Mouse (Mus musculus) hindbrain, embryonic 10.5 days (tissue): ENCODE data around the gene Cpa4. TPM values are rescaled to one million over a fixed set of nuclear protein-coding genes. Genes with fewer than 3 reads are reported as not detected.

Experiments
- DNase-seq: peaks from one replicate; pipeline ENCODE4 v3.0.0-alpha.2; 2017; ENCODE audit warnings: low spot score
- H3K27ac ChIP-seq: fragments of 300-500 bp; sonication (generic); 2 replicates; pipeline ENCODE4 v1.5.1; 2016; ENCODE audit warnings: mild to moderate bottlenecking, moderate library complexity
- H3K27me3 ChIP-seq: fragments of 300-500 bp; sonication (generic); 2 replicates; pipeline ENCODE4 v1.6.1; 2016; ENCODE audit warnings: mild to moderate bottlenecking; ENCODE audit not compliant: poor library complexity, insufficient read depth, severe bottlenecking
- H3K36me3 ChIP-seq: fragments of 300-500 bp; sonication (generic); 2 replicates; pipeline ENCODE4 v1.6.1; 2016; ENCODE audit warnings: mild to moderate bottlenecking, moderate library complexity
- H3K4me1 ChIP-seq: fragments of 300-500 bp; sonication (generic); replicated peaks from 2 replicates; pipeline ENCODE4 v1.6.1; 2016; ENCODE audit warnings: mild to moderate bottlenecking
- H3K4me3 ChIP-seq: fragments of 300-500 bp; sonication (generic); 2 replicates; pipeline ENCODE4 v1.5.1; 2016; ENCODE audit warnings: mild to moderate bottlenecking, moderate library complexity
- H3K9me3 ChIP-seq: fragments of 300-500 bp; sonication (generic); 2 replicates; pipeline ENCODE4 v1.6.1; 2016; ENCODE audit warnings: mild to moderate bottlenecking, moderate library complexity
- WGBS: fragments of 180-500 bp; shearing (Covaris S2); methylation state at CpG from one replicate; pipeline ENCODE4 v1.1.7; 2016; 5-methylcytosine and 5-hydroxymethylcytosine counted together
- polyA plus RNA-seq: library from polyadenylated mRNA; unstranded; fragments of >200 nt; fragmentation: Nextera tagmentation; extraction: Ambion mirVana; gene quantifications from 2 replicates; pipeline ENCODE4 v1.2.1, GENCODE M21; 2016

Gene Cpa4
- polyA plus RNA-seq, 1 experiment from 2014 or later = 2.5 TPM

DNA sequence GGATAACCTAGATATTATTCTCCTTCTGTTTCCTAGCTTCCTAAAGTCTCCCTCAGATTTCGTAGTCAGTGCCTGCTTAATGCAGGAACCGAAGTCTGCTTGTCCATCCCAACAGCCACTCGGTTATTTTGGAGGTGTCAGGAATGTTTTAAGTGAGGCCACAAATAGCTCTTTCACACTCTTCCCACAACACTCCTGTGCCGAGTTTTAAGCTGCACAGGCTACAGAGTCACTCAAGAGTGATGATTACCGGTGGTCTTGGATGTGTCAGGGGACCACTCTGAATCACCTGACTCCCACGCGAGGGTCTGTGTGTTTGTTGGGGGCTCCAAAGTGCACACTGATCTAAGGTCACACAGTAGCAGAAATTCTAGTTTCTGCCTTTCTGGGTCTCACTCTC lies 22.5 kb upstream of the Cpa4 start:
- Histone ChIP-seq H3K27me3 (no peaks in the 10 kb centered on the region), H3K4me1 (peaks cover 88% of the 10 kb centered on the region), H3K9me3 (no peaks in the 10 kb centered on the region), H3K27ac (peak overlapping the region; percentile 95), H3K36me3 (no peaks in the 10 kb centered on the region), H3K4me3 (no peak overlapping the region)
- 85% methylated on average over 7 of the region's 7 CpGs for WGBS
- no peak for DNase-seq

DNA sequence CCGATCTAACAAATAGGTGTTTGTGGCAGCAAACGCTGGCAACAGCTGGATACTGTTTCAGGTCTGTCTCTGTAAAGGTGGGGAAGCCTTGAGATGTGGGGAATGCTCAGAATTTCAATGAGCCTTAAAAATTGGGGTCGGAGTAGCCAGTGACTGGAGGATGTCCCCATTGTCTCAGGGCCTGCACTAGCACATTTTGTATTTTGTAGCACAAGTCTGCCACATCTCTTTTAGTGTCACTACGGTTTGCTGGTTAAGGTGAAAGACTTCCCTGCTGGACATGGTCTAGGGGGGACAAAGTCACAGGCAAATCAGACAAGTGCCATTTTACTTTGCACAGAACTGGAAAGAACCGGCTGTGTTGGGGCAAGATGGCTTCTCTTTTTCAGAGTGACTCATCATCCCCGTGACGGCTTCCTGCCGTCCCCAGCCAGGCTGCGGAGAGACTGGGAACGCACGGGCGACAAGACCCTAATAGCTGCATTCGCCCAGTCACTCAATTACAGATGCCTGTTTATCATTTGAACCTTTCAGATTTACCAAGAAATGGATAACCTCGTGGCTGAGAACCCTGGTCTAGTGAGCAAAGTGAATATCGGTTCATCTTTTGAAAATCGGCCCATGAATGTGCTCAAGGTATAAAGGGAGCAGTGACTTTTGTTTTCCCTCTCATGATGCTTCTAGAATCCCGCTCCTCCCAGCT lies 21.4 kb upstream of the Cpa4 start:
- peak overlapping the region; percentile 39 for H3K4me3 ChIP-seq
- no peaks in the 10 kb centered on the region for H3K36me3 ChIP-seq
- peak; percentile 77 for DNase-seq
- H3K27me3 ChIP-seq = no peaks in the 10 kb centered on the region
- H3K4me1 ChIP-seq = peaks cover 93% of the 10 kb centered on the region
- H3K9me3 ChIP-seq = no peaks in the 10 kb centered on the region
- WGBS = 9% methylated on average over 17 of the region's 17 CpGs
- H3K27ac ChIP-seq = peak overlapping the region; percentile 95

DNA sequence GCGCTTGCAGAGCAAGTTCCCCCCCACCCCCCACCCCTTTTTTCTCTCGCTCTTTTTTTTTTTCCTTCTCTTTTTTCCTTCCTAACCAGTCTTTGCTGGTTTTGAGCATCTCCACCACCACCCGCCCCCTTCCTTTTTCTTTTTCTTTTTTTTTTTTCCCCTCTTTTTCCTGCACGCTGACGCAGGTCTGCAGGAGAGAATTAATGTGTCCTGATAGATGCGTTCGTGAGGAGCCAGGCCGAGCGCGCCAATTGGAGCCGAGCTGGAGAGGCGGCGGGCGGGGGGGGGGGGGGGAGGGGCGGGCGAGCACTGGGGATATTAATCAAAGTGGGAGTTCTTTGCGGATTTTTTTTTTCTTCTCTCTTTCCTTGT lies 20.9 kb upstream of the Cpa4 start:
- H3K27ac ChIP-seq = peak overlapping the region; percentile 95
- H3K27me3 ChIP-seq = no peaks in the 10 kb centered on the region
- H3K9me3 ChIP-seq = no peaks in the 10 kb centered on the region
- peaks cover 93% of the 10 kb centered on the region for H3K4me1 ChIP-seq
- WGBS = 0% methylated on average over 17 of the region's 17 CpGs
- peak overlapping the region; percentile 39 for H3K4me3 ChIP-seq
- no peaks in the 10 kb centered on the region for H3K36me3 ChIP-seq
- peak; percentile 74 for DNase-seq

DNA sequence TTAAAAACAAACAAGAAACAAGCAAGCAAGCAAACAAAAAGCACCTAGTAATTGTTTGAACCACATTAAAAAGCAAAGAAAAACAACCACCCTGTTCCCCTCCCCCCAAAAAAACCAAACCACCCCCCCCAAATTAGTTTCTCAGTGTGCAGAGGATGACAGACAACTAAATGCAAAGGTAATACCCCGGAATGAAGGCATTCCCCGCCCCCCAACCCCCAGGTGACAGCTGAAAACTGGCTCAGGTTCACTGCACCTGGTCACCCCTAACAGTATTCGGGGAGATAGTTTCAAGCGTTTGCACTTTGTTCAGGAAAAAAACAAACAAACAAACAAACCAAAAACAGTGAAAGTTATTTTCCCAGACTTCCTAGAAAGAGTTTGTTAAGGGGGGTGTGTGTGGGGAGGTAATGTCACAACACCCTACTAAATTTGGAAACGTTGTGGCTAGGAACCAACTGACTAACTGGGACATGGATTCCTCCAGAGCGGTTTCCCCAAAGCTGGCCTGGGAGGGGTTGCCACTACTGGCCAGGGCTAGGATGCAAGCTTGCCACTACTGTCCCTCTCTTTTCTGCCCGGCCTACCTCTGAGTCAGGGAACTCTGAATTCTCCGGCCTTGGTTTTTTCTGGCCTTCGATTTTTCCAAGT lies 20.4 kb upstream of the Cpa4 start:
- DNase-seq = no peak
- peak overlapping the region; percentile 95 for H3K27ac ChIP-seq
- WGBS = 18% methylated on average over 9 of the region's 9 CpGs
- H3K27me3 ChIP-seq = no peaks in the 10 kb centered on the region
- H3K36me3 ChIP-seq = no peaks in the 10 kb centered on the region
- no peaks in the 10 kb centered on the region for H3K9me3 ChIP-seq
- H3K4me1 ChIP-seq = peaks cover 93% of the 10 kb centered on the region
- H3K4me3 ChIP-seq = peak overlapping the region; percentile 39; the same call in 1 of the 2 replicates

DNA sequence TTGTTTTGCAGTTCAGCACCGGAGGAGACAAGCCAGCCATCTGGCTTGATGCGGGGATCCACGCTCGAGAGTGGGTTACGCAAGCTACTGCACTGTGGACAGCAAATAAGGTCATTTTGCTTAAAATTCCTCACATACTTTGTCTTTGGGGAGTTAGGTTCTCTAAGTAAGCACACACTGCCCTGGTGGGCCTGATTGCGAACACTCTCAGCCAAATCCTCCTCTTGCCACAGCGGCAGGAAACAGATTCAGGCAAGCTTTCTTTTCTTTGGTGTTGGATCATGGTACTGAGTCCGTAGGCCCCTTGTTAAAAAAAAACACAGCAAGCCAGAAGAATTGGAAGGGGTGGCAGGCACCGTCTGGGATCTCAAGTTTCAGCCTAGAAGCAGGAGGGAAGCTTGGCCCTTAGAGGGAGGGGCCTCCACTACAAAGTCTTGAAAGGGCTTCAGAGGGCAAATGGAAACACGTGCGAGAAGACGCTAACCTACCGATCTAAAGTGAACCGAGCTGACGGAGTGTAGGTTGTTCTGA lies 18.9 kb upstream of the Cpa4 start:
- H3K27ac ChIP-seq = peak overlapping the region; percentile 95
- H3K9me3 ChIP-seq = no peaks in the 10 kb centered on the region
- peak; percentile 74 for DNase-seq
- WGBS = 11% methylated on average over 15 of the region's 15 CpGs
- no peaks in the 10 kb centered on the region for H3K27me3 ChIP-seq
- H3K4me1 ChIP-seq = peaks cover 87% of the 10 kb centered on the region
- H3K4me3 ChIP-seq = peak overlapping the region; percentile 29
- H3K36me3 ChIP-seq = no peaks in the 10 kb centered on the region

DNA sequence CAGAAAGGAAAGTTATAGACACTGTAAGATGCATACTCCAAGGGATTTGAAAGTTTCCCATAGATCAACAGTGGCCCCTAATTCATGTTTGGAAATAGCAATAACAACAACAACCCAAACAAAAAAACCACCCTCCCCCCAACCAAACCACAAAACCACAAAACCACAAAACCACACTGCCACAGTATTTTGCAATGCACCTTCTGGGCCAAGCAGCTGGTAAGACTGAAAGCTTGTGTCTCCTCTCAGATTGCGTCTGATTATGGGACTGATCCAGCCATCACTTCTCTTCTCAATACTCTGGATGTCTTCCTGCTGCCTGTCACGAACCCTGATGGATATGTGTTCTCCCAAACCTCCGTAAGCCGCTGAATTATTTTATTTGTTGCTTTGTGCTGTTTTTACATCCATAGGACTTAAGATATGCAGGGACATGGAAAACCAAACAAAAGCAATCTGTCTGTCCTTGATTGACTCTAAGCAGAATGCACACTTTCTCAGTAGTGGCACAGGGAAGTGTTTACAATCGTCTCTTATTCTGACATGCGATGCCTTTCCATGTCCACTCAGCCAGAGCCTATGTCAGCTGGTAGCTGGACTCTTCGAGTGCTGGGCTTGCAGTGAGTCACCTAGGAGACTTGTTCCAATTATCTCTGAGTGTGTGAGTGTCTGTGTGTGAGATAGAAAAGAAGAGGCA lies 17.5 kb upstream of the Cpa4 start:
- 58% methylated on average over 7 of the region's 7 CpGs for WGBS
- H3K4me1 ChIP-seq = peaks cover 77% of the 10 kb centered on the region
- H3K9me3 ChIP-seq = no peaks in the 10 kb centered on the region

DNA sequence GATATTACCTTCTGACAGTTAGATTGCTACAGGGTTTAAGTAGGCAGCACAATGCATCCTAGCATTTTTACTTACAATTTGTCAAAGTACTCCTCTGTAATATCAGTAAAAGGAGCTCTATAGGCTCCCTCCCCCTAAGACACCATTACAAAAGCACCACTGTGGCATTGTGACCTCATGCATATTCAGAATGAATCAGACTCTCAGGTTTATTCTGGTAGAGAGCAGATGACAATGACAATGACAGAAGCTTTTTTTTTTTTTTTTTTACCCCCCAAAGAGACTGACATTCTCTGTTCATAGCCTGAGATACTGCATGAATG lies 17.0 kb upstream of the Cpa4 start:
- H3K36me3 ChIP-seq = no peaks in the 10 kb centered on the region
- H3K4me3 ChIP-seq = no peak overlapping the region; the same call in 1 of the 2 replicates
- peaks cover 77% of the 10 kb centered on the region for H3K4me1 ChIP-seq
- DNase-seq = no peak
- H3K9me3 ChIP-seq = no peaks in the 10 kb centered on the region
- H3K27me3 ChIP-seq = no peaks in the 10 kb centered on the region
- H3K27ac ChIP-seq = peak overlapping the region; percentile 91

More for the DNA sequence above, 17.5 kb upstream of the Cpa4 start:
- peak overlapping the region; percentile 91 for H3K27ac ChIP-seq
- H3K36me3 ChIP-seq = no peaks in the 10 kb centered on the region
- DNase-seq = peak; percentile 61
- H3K27me3 ChIP-seq = no peaks in the 10 kb centered on the region
- no peak overlapping the region for H3K4me3 ChIP-seq

DNA sequence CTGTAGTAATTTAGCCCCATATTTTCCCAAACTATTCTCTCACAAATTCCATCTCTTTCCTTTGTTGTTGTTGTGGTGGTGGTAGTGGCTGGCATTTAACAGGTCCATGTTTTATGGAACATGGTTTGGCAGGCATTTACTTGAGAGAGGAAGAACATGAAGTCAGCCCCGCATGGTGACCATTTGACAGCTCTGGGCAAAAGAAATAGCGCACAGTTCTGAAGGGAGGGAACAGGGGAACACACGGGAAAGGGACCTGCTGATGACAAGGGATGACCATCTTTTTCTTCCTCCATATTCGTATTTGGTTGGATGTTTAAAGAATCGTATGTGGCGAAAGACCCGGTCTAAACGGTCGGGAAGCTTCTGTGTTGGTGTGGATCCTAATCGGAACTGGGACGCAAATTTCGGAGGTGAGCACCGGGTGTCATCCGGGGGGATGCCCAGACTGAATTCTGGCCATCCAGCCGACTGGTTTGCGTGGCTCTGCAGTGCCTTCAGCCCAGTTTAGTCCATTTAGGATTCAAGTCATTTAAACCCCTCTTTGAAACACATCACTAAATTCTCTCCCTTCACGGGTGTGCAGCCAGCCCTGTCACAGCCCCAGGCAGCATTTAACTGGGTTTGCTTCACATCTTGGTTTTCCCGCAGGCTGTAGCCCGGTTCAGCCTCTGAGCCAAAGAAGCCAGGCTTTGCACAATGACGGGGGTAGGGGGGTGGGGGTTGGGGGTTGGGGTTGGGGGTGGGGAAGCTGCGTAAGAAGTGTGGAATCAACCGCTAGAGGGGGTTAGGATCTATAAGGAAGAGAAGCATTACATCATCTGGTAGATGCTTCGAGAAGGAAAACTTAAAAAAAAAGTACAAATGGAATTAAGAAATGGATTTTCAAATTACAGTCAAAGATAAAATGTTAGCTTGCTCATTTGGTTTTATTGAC lies 16.3 kb upstream of the Cpa4 start:
- H3K4me1 ChIP-seq = peaks cover 72% of the 10 kb centered on the region
- H3K27me3 ChIP-seq = no peaks in the 10 kb centered on the region
- WGBS = 18% methylated on average over 23 of the region's 23 CpGs
- H3K9me3 ChIP-seq = no peaks in the 10 kb centered on the region
- DNase-seq = peak; percentile 78
- H3K36me3 ChIP-seq = no peaks in the 10 kb centered on the region
- peak overlapping the region; percentile 40 for H3K4me3 ChIP-seq
- H3K27ac ChIP-seq = peak overlapping the region; percentile 91

DNA sequence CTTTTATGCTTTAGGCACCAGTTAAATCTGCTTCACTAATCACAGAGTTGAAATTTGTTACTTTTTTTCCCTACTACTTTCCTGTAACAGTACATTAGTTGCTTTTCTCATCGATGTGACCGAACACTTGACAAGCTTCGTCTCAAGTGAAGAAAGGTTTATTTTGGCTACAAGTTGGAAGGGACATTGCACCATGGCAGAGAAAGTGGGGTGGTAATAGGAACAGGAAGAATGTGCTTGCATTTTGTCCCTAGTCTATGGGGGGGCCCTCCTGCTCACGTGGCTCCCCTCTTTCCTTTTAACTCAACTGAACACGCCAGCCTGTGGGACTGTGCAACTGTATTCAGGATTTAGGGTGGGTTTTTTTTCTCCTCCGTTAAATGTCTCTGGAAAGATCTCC lies 15.5 kb upstream of the Cpa4 start:
- no peak for DNase-seq
- peaks cover 66% of the 10 kb centered on the region for H3K4me1 ChIP-seq
- 58% methylated on average over 6 of the region's 6 CpGs for WGBS
- H3K27ac ChIP-seq = peak overlapping the region; percentile 91
- no peaks in the 10 kb centered on the region for H3K36me3 ChIP-seq
- H3K9me3 ChIP-seq = no peaks in the 10 kb centered on the region
- no peak overlapping the region for H3K4me3 ChIP-seq
- no peaks in the 10 kb centered on the region for H3K27me3 ChIP-seq

DNA sequence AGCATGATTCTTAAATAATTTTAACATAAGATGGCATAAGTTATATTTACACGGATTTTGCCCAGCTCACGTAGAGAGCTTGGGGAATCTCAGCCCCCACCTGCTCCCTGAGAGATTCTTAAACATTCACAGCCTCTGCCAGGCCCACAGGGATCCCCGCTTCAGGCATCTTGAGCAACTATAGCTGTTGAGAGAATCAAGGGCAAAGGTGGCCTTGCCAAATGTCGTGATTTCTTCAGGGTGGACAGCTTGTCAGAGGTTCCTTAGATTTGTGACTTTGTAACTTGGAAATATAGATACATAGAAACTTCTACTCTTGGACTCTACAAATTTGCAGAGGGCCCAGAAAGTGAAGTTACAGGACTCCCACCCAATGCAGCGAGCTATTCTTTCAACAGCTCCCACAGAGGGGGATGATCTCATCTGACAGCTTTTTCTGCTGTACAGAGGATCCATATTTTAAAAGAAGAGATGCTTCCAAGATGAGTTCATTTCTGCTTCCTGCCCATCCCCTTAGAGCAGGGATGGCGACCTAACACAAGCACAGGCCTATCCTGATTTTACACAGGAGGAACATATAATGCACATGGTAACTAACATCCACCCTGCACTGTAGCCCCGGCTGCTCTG lies 14.7 kb upstream of the Cpa4 start:
- no peak for DNase-seq
- Histone ChIP-seq H3K27ac (peak overlapping the region; percentile 69), H3K9me3 (no peaks in the 10 kb centered on the region), H3K36me3 (no peaks in the 10 kb centered on the region), H3K4me3 (no peak overlapping the region), H3K4me1 (peaks cover 57% of the 10 kb centered on the region), H3K27me3 (no peaks in the 10 kb centered on the region)
- WGBS = 74% methylated on average over 7 of the region's 7 CpGs

DNA sequence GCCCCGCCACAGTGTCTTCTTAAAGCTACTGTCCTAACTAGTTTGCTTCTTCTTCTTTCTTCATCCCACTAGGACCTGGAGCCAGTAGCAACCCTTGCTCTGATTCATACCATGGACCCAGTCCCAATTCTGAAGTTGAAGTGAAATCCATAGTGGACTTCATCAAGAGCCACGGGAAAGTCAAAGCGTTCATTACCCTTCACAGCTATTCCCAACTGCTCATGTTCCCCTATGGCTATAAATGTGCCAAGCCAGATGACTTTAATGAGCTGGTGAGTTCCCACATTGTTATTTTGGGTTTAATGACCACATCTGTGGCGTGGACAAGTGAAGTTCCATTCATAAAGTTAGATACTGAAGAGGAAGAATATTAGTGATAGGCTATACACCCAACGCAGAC lies 14.1 kb upstream of the Cpa4 start:
- DNase-seq = no peak
- H3K9me3 ChIP-seq = no peaks in the 10 kb centered on the region
- H3K4me1 ChIP-seq = peaks cover 51% of the 10 kb centered on the region
- no peaks in the 10 kb centered on the region for H3K27me3 ChIP-seq
- H3K27ac ChIP-seq = peak overlapping the region; percentile 69; the same call in 1 of the 2 replicates
- H3K36me3 ChIP-seq = no peaks in the 10 kb centered on the region
- no peak overlapping the region for H3K4me3 ChIP-seq
- 94% methylated on average over 5 of the region's 5 CpGs for WGBS

DNA sequence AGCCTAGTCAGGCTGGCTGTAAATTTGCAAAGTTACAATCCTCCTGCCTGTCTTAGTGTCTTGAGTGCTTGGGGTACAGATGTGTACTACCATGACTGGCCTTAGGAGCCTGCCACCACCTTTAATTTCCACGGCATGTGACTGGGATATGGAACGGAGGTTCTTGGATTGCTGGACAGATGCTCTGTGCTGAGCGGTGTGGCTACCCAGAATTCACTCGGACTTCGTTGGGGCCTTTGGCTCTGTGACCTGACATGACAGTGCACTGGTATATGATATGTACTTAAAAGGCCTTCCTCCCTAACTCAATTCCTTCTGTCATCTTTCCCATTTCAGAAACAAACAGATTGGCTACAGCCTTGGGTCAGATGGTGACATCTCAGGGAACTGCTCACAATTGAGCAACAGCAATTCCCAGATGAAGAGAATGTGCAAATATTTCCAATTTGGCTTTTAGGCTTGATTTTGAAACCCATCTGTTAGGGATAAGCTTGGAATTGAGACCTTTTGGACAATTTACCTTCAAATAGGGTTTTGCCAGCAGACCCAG lies 13.5 kb upstream of the Cpa4 start:
- Histone ChIP-seq H3K4me3 (no peak overlapping the region), H3K36me3 (no peaks in the 10 kb centered on the region), H3K27ac (no peak overlapping the region), H3K4me1 (peaks cover 45% of the 10 kb centered on the region), H3K9me3 (no peaks in the 10 kb centered on the region), H3K27me3 (no peaks in the 10 kb centered on the region)
- 90% methylated on average over 5 of the region's 5 CpGs for WGBS
- no peak for DNase-seq
